Mouse (Mus musculus) stomach, postnatal 0 days (tissue): Measurements from ENCODE around the gene Fam198a.

Experiments
- CTCF ChIP-seq: IDR thresholded peaks from 2 replicates; pipeline ENCODE4 v1.5.1; 2016; ENCODE audit warnings: antibody characterized with exemption, low read depth, mild to moderate bottlenecking, moderate library complexity
- EP300 ChIP-seq: optimal IDR thresholded peaks from 2 replicates; pipeline ENCODE3; 2016; ENCODE audit warnings: antibody characterized with exemption

DNA sequence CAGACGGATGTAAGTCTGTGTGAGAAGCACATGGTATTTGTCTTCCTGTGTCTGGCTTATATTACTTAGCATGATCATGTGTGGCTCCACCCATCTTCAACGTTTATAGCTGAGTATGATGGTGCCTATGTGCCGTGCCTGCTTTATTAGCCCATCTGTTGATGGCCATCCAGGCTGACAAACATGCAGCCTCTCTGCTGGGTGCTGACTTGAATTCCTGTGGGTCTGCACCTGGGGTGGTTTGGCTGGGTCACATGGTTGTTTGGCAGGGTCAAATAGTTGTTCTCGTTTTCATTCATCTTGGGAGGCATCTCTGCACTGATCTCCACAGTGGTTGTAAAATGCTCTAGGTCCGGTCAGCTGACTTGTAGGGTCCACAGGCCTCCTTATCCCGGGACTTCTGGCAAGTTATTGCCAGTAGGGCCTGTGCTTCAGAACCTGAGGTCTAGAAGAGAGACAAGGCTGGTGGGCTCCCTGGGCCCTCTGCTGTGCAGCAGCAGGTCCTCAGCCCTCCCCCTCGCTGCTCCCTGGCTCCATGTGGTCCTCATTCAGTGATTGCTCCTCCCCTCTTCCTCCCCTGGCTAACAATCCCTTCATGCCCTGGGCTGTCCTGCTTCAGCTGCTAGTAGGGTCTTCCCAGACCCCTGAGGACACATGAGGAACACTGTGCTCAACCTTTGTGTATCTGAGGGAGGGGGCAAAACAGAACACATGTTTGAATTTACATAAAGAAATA, 75.2 kb downstream of the Fam198a start:
- no peak for TF ChIP-seq CTCF
- no peak for TF ChIP-seq EP300
